Mouse (Mus musculus) midbrain, embryonic 11.5 days (tissue): Measurements from ENCODE around the gene Olfr878. TPM values are rescaled to one million over a fixed set of nuclear protein-coding genes. Genes with fewer than 3 reads are reported as not detected.
A peak's percentile ranks its signal among the peaks of the same experiment; 100 is the strongest.

ENCODE experiments used
- ATAC-seq: fragments of 200-750 bp; cut with Nextera tagmentation; 2 replicates; pipeline ENCODE4 v1.8.0; 2017; ENCODE audit warnings: moderate TSS enrichment, moderate library complexity; ENCODE audit not compliant: low FRiP score
- DNase-seq: peaks from one replicate; pipeline ENCODE4 v3.0.0; 2015; ENCODE audit warnings: low spot score; ENCODE audit errors: missing footprints
- H3K27ac ChIP-seq: fragments of 300-500 bp; sonication (generic); 2 replicates; pipeline ENCODE4 v1.5.1; 2014; ENCODE audit warnings: low read depth, low read length
- H3K27me3 ChIP-seq: fragments of 300-500 bp; sonication (generic); 2 replicates; pipeline ENCODE4 v1.6.1; 2014; ENCODE audit warnings: mild to moderate bottlenecking, low read length, moderate library complexity, mixed read lengths; ENCODE audit not compliant: control insufficient read depth, insufficient read depth
- H3K36me3 ChIP-seq: fragments of 300-500 bp; sonication (generic); 2 replicates; pipeline ENCODE4 v1.6.1; 2014; ENCODE audit warnings: mild to moderate bottlenecking, low read length, moderate library complexity, mixed read lengths; ENCODE audit not compliant: control insufficient read depth, insufficient read depth
- H3K4me1 ChIP-seq: fragments of 300-500 bp; sonication (generic); 2 replicates; pipeline ENCODE4 v1.6.1; 2014; ENCODE audit warnings: low read length; ENCODE audit not compliant: control insufficient read depth, insufficient read depth
- H3K4me2 ChIP-seq: fragments of 300-500 bp; sonication (generic); 2 replicates; pipeline ENCODE4 v1.6.1; 2014; ENCODE audit warnings: mild to moderate bottlenecking, moderate library complexity
- H3K4me3 ChIP-seq: fragments of 300-500 bp; sonication (generic); 2 replicates; pipeline ENCODE4 v1.5.1; 2014; ENCODE audit warnings: low read depth, low read length
- H3K9ac ChIP-seq: fragments of 300-500 bp; sonication (generic); 2 replicates; pipeline ENCODE4 v1.6.1; 2014; ENCODE audit warnings: low read length
- H3K9me3 ChIP-seq: fragments of 300-500 bp; sonication (generic); 2 replicates; pipeline ENCODE4 v1.6.1; 2016; ENCODE audit warnings: low read length; ENCODE audit not compliant: control insufficient read depth
- WGBS: fragments of 180-500 bp; shearing (Covaris S2); extraction: QIAGEN DNeasy Blood & Tissue Kit; methylation state at CpG from one replicate; pipeline ENCODE4 v1.1.7; 2014; 5-methylcytosine and 5-hydroxymethylcytosine counted together
- polyA plus RNA-seq: library from polyadenylated mRNA; unstranded; fragments of >200 nt; fragmentation: Nextera tagmentation; extraction: Ambion mirVana; gene quantifications from 2 replicates; pipeline ENCODE4 v1.2.1, GENCODE M21; 2014

Olfr878 gene
- polyA plus RNA-seq: not detected in 2 replicates

GRCm38 (mm10) chr9:37917540-37917939, at the start of gene Olfr878:
TSS of gene Olfr878 (plus strand) at chr9:37917840.
- Histone ChIP-seq H3K4me2 (no peak within 1 kb of the TSS), H3K9ac (no peak within 1 kb of the TSS), H3K4me3 (no peak within 1 kb of the TSS), H3K27me3 (no peaks in the 10 kb centered on the region), H3K27ac (no peak within 1 kb of the TSS), H3K36me3 (no peaks in the 10 kb centered on the region), H3K9me3 (no peaks in the 10 kb centered on the region), H3K4me1 (no peaks in the 10 kb centered on the region)
- DNase-seq (no peak), ATAC-seq (no peak)
- 80% methylated on average over 2 of the region's 2 CpGs for WGBS

GRCm38 (mm10) chr9:37870246-37870645, 47.4 kb upstream of the Olfr878 start:
- Histone ChIP-seq H3K4me2 (no peak overlapping the region), H3K9ac (no peak overlapping the region), H3K4me1 (no peaks in the 10 kb centered on the region), H3K4me3 (no peak overlapping the region), H3K27me3 (no peaks in the 10 kb centered on the region), H3K36me3 (no peaks in the 10 kb centered on the region), H3K9me3 (no peaks in the 10 kb centered on the region), H3K27ac (no peak overlapping the region)
- 72% methylated on average over 1 of the region's 1 CpGs for WGBS
- DNase-seq (no peak), ATAC-seq (no peak)

- Histone ChIP-seq H3K4me1 (no peaks in the 10 kb centered on the region), H3K9me3 (no peaks in the 10 kb centered on the region), H3K36me3 (no peaks in the 10 kb centered on the region), H3K27me3 (no peaks in the 10 kb centered on the region), H3K4me2 (no peak overlapping the region), H3K9ac (no peak overlapping the region), H3K27ac (no peak overlapping the region), H3K4me3 (no peak overlapping the region)
- DNase-seq (no peak), ATAC-seq (no peak)
- WGBS: 91% methylated on average over 1 of the region's 1 CpGs
Observed at GRCm38 (mm10) chr9:37871097-37871496, 46.5 kb upstream of the Olfr878 start.

DNA sequence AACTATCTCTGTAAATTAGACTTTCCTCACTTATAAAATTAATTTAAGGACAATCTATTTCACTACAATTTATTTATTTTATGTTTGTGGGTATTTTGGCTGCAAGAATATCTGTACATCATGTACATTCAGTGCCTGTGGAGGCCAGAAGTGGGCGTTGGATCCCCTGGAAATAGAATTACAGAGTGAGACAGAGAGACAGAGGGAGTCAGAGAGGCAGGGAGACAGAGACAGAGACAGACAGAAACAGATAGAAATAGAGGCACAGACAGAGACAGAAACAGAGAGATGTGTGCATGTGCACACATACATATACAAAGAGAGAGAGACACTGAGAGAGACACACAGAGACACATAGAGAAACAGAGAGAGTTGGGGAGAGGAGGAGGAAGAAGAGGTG, 46.1 kb upstream of the Olfr878 start:
- Histone ChIP-seq H3K27me3 (no peaks in the 10 kb centered on the region), H3K9ac (no peak overlapping the region), H3K27ac (no peak overlapping the region), H3K4me2 (no peak overlapping the region), H3K4me1 (no peaks in the 10 kb centered on the region), H3K36me3 (no peaks in the 10 kb centered on the region), H3K9me3 (no peaks in the 10 kb centered on the region), H3K4me3 (no peak overlapping the region)
- 77% methylated on average over 1 of the region's 1 CpGs for WGBS
- DNase-seq (no peak), ATAC-seq (no peak)

- Histone ChIP-seq H3K4me2 (no peak overlapping the region), H3K4me3 (no peak overlapping the region), H3K36me3 (no peaks in the 10 kb centered on the region), H3K27ac (no peak overlapping the region), H3K4me1 (peaks cover 2% of the 10 kb centered on the region; the same call in 1 of the 2 replicates), H3K9ac (no peak overlapping the region), H3K9me3 (no peaks in the 10 kb centered on the region), H3K27me3 (no peaks in the 10 kb centered on the region)
- DNase-seq (no peak), ATAC-seq (peak; percentile 68)
- WGBS: 11% methylated on average over 2 of the region's 2 CpGs
Observed at GRCm38 (mm10) chr9:37890960-37891359, 26.7 kb upstream of the Olfr878 start.

GRCm38 (mm10) chr9:37896661-37897060, 21.0 kb upstream of the Olfr878 start, which contains the start of gene Olfr145:
TSS of gene Olfr145 (plus strand) at chr9:37896724.
- no peak within 1 kb of the TSS for H3K9ac ChIP-seq
- H3K4me2 ChIP-seq: no peak within 1 kb of the TSS
- DNase-seq (no peak), ATAC-seq (no peak)
- peaks cover 2% of the 10 kb centered on the region; the same call in 1 of the 2 replicates for H3K4me1 ChIP-seq
- no peaks in the 10 kb centered on the region for H3K9me3 ChIP-seq
- no peaks in the 10 kb centered on the region for H3K27me3 ChIP-seq
- H3K4me3 ChIP-seq: no peak within 1 kb of the TSS
- no peaks in the 10 kb centered on the region for H3K36me3 ChIP-seq
- H3K27ac ChIP-seq: no peak within 1 kb of the TSS
- WGBS: 18% methylated on average over 2 of the region's 2 CpGs

DNA sequence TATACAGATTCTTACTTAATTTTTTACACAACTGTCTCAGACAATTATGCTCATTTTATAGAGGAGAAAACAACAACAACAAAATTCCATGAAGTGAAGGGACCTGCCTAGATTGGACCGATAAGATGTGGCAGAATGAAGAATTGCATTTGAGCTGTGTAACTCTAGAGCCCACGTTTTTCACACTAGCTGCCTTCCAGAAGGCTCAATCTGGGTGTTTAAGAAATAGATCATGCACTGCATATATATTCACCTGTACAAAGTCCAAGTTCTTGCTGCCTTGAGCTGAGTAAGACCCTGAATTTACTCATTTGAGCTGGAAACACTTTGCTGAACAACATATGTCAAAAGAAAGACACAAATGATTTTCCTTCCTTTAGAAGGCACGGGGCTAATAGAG, 12.1 kb upstream of the Olfr878 start:
- no peaks in the 10 kb centered on the region for H3K9me3 ChIP-seq
- H3K27me3 ChIP-seq: no peaks in the 10 kb centered on the region
- no peaks in the 10 kb centered on the region for H3K36me3 ChIP-seq
- WGBS: 78% methylated on average over 3 of the region's 3 CpGs
- no peak overlapping the region for H3K4me3 ChIP-seq
- H3K4me1 ChIP-seq: no peaks in the 10 kb centered on the region
- no peak for DNase-seq
- H3K9ac ChIP-seq: no peak overlapping the region
- H3K4me2 ChIP-seq: no peak overlapping the region
- no peak overlapping the region for H3K27ac ChIP-seq
- no peak for ATAC-seq

DNA sequence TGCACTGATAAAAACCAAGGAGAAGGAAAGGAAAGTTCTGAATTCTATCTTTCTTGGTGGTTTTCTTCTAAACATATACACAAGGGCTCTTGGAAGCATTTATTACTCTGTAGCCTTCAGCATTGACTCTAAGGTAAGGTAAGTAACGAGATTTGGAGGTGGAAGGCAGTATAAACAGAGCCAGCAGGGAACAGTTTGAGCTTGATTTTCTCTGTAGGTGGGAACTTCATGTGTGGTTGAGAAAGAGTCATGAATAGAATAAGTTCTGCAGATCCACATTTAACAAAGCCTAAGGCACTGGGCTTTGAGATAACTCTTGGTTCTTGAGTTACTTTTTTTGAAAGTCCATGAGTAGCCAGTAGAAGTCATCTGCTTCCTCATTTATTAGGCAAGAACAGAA, 378 bp downstream of the Olfr878 start:
- no peak for ATAC-seq

GRCm38 (mm10) chr9:37924194-37924593, 6.6 kb downstream of the Olfr878 start:
- no peaks in the 10 kb centered on the region for H3K36me3 ChIP-seq
- no peak for ATAC-seq
- WGBS: 86% methylated on average over 5 of the region's 5 CpGs

More for the DNA sequence above, 378 bp downstream of the Olfr878 start:
- H3K36me3 ChIP-seq: no peaks in the 10 kb centered on the region
- 76% methylated on average over 1 of the region's 1 CpGs for WGBS
- no peaks in the 10 kb centered on the region for H3K27me3 ChIP-seq
- DNase-seq: no peak
- H3K27ac ChIP-seq: no peak overlapping the region
- no peaks in the 10 kb centered on the region for H3K4me1 ChIP-seq
- H3K4me3 ChIP-seq: no peak overlapping the region
- H3K9ac ChIP-seq: no peak overlapping the region
- H3K9me3 ChIP-seq: no peaks in the 10 kb centered on the region
- H3K4me2 ChIP-seq: no peak overlapping the region

DNA sequence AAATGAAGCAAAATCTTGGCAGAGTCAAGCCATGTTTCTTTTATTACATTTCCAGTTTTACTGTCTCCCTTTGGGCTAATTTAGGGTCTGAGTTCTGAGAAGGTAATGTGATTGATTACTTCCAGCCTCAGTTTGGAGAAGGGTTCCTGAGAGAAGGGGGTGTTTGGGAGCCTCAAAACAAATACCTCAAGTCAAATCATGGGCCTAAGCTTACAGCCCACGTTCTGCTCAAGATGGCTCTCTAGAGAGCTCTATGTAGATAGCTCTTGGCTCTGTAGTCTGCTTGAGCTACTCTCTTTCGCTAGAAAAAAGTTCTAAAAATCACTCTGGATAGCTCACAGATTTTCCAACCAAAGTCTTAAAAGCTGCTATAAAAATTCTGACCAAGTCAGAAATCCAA, 7.8 kb downstream of the Olfr878 start:
- H3K9ac ChIP-seq: no peak overlapping the region
- no peak for ATAC-seq
- H3K4me2 ChIP-seq: no peak overlapping the region
- no peaks in the 10 kb centered on the region for H3K36me3 ChIP-seq
- no peak overlapping the region for H3K27ac ChIP-seq
- no peaks in the 10 kb centered on the region for H3K27me3 ChIP-seq
- no peaks in the 10 kb centered on the region for H3K9me3 ChIP-seq
- no peaks in the 10 kb centered on the region for H3K4me1 ChIP-seq
- DNase-seq: no peak
- 71% methylated on average over 2 of the region's 2 CpGs for WGBS
- no peak overlapping the region for H3K4me3 ChIP-seq

More at GRCm38 (mm10) chr9:37924194-37924593, 6.6 kb downstream of the Olfr878 start:
- Histone ChIP-seq H3K9ac (no peak overlapping the region), H3K4me1 (no peaks in the 10 kb centered on the region), H3K4me3 (no peak overlapping the region), H3K9me3 (no peaks in the 10 kb centered on the region), H3K27me3 (no peaks in the 10 kb centered on the region), H3K27ac (no peak overlapping the region), H3K4me2 (no peak overlapping the region)
- DNase-seq: no peak
